Mouse (Mus musculus) 3T3-L1 (cell line): ENCODE measurements at regions not wholly inside any gene's neighbourhood (a gene's known extent, or its start where the extent isn't known, plus 50 kb on each side); places are given as distances from the start of the nearest gene placed in this dataset.
A peak's percentile ranks its signal among the peaks of the same experiment; 100 is the strongest.

Experiments
- DNase-seq: peaks from one replicate; pipeline ENCODE4 v3.0.0-alpha.2; 2015; ENCODE audit warnings: low read depth, low spot score

- no peak for DNase-seq
Observed at GRCm38 (mm10) chr1:52305679-52306632, 72.9 kb upstream of the Gls start.

DNA sequence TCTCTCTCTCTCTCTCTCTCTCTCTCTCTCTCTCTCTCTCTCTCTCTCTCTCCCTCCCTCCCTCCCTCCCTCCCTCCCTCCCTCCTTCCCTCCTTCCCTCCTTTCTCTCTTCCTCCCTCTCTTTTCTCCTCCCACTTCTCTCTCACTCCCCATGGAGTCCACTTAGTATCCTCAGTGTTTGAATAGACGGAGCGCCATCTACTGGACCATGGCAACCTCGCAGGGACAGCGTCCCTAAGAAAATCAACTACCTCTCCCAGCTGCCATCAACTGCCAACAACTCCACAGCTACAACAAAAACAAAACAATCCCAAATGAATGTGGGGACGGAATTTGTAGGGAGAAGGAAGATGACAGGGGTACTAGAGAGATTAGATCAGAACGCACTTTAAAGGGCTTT is 69.5 kb upstream of the Gls start:
- DNase-seq, result peak; percentile 90

DNA sequence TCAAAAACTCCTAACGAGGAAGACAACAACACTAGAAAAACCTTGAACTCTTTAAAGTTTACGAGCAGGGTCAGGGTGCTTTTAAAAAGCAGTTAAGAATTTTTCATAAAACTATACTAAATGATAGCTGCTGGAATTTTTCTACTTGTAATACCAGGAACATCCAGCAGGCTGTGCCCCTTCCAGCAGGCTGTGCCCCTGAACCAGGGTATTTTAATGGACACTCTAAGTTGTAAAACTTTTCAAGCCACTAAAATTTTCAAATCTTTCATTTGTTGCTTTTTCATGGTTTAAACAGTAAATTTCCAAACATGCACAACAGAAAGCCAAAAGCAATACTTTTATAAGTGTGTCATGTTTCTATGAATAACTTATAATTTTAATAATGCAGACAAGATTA is 68.2 kb upstream of the Gls start:
- DNase-seq, result peak; percentile 75

DNA sequence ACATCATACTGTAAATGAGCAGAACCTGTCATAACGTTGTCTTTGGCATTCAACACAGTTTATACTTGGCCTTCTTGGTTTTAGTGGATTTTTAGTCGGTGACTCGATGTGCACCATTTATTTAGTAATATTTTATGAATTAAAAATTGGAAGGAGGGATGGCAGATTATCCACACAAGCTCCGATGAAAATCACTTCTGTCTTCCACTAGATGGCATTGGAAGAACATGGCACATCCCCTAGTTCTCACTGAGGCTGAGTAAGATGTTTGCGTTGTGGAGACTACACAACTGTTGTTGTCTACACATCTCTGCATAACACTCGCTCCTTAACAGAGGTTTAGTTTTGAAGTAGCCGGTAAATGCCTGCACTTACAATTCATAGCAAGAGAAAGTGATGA is 66.5 kb upstream of the Gls start:
- peak; percentile 55 for DNase-seq

GRCm38 (mm10) chr1:52298336-52298735 is 65.3 kb upstream of the Gls start:
- peak; percentile 22 for DNase-seq

- DNase-seq, result no peak
Observed at GRCm38 (mm10) chr1:52296178-52296577, 63.1 kb upstream of the Gls start.

DNA sequence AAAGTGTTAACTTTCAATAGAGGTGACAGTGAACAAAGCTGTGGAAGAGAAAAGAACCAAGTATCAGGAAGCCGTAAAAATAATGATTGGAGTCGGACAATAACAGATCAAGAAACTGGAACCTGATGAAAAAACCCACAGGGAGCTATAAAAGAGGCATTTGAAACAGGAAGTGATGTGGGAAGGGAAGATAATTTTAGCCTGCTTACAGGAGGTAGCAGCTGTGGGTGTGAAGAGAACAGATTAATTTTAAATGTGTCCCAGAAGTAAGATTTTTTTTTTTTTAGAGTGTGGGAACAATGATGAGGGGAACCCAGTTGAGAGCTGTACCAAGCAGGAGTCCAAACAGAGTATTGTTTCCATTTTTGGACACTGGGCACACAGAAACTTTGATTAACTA is 61.5 kb upstream of the Gls start:
- DNase-seq, result no peak

DNA sequence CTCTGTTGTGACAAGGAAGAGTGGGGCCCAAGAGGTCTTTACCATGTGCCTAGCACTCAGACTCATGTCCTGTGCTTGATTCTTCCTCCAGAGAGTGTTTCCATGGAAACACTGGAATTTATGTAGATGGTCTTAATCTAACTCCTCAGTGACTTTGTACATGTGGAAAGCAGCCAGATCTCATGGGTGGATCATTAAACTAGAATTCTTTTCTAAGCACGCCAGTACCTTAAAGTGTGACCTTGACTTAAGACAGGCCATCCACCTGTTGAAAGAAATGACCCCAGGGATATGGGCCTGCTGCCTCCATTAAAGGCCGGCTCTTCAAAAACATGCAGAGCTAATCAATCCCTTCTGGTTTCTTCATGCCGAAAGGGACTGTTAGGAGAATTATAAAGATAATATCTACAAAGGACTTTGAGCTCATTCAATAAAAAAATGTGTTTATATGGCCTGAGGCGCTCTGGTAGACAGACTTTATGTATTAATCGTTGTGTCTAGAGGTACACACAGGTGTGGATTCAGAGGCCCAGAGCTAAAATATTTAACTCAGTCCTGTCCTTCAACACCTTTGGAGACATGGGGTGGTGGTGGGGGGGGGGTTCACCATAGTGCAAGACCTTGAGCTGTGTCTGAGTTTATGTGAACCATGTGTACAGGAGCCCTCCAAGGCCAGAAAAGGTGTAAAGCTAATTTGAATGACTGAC is 60.5 kb upstream of the Gls start:
- DNase-seq, result no peak
